Mouse (Mus musculus) neural tube, embryonic 15.5 days (tissue): ENCODE results near the gene Vnn1. TPM values are rescaled to one million over a fixed set of nuclear protein-coding genes. Genes with fewer than 3 reads are reported as not detected.

Source experiments
- ATAC-seq: fragments of 200-750 bp; cut with Nextera tagmentation; 2 replicates; pipeline ENCODE4 v1.8.0; 2017; ENCODE audit warnings: mild to moderate bottlenecking, moderate TSS enrichment, moderate library complexity; ENCODE audit not compliant: low FRiP score
- H3K27ac ChIP-seq: fragments of 300-500 bp; sonication (generic); replicated peaks from 2 replicates; pipeline ENCODE4 v1.5.1; 2015; ENCODE audit warnings: mild to moderate bottlenecking, inconsistent platforms
- H3K27me3 ChIP-seq: fragments of 300-500 bp; sonication (generic); replicated peaks from 2 replicates; pipeline ENCODE4 v1.6.1; 2015; ENCODE audit warnings: inconsistent platforms
- H3K36me3 ChIP-seq: fragments of 300-500 bp; sonication (generic); 2 replicates; pipeline ENCODE4 v1.6.1; 2015; ENCODE audit warnings: inconsistent platforms
- H3K4me1 ChIP-seq: fragments of 300-500 bp; sonication (generic); 2 replicates; pipeline ENCODE4 v1.6.1; 2015; ENCODE audit warnings: inconsistent platforms
- H3K4me2 ChIP-seq: fragments of 300-500 bp; sonication (generic); 2 replicates; pipeline ENCODE4 v1.6.1; 2015; ENCODE audit warnings: inconsistent platforms, mild to moderate bottlenecking, moderate library complexity
- H3K4me3 ChIP-seq: fragments of 300-500 bp; sonication (generic); replicated peaks from 2 replicates; pipeline ENCODE4 v1.5.1; 2015; ENCODE audit warnings: mild to moderate bottlenecking, inconsistent platforms
- H3K9ac ChIP-seq: fragments of 300-500 bp; sonication (generic); replicated peaks from 2 replicates; pipeline ENCODE4 v1.6.1; 2015; ENCODE audit warnings: mild to moderate bottlenecking, inconsistent platforms
- H3K9me3 ChIP-seq: fragments of 300-500 bp; sonication (generic); replicated peaks from 2 replicates; pipeline ENCODE4 v1.6.1; 2016; ENCODE audit warnings: inconsistent platforms
- WGBS: fragments of 180-500 bp; shearing (Covaris S2); methylation state at CpG from one replicate; pipeline ENCODE4 v1.1.7; 2015; ENCODE audit warnings: mixed read lengths; 5-methylcytosine and 5-hydroxymethylcytosine counted together
- polyA plus RNA-seq: library from polyadenylated mRNA; unstranded; fragments of >200 nt; fragmentation: Nextera tagmentation; extraction: Ambion mirVana; gene quantifications from 2 replicates; pipeline ENCODE4 v1.2.1, GENCODE M21; 2015

Gene Vnn1
- polyA plus RNA-seq, 1 experiment from 2014 or later: 0.32 TPM

DNA sequence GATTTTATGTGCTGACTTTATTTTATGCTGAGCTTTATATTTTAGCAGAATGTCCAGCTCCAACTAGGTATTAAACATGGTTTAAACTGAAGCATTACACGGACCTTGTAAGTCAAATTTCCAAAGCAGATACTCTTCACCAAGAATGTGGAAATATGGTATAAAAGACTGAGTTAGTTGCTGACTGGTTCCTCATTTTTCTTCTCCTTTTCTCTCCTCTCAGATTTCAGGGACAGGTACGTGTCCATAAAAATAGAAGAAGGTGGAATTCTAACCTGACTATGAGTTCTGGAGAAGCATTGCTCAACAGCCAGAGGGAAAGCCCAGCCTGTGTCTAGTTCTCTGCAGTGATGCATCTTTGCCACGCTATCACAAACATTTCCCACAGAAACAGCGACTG lies 25.6 kb downstream of the Vnn1 start, which contains the start of gene Taar1:
Taar1 (plus strand) TSS at position 301 of the 400 bp plus-strand sequence.
- no peak for ATAC-seq
- Histone ChIP-seq H3K27me3 (no peaks in the 10 kb centered on the region), H3K4me3 (no peak within 1 kb of the TSS), H3K4me1 (no peaks in the 10 kb centered on the region), H3K4me2 (no peak within 1 kb of the TSS), H3K9me3 (no peaks in the 10 kb centered on the region), H3K27ac (no peak within 1 kb of the TSS), H3K9ac (no peak within 1 kb of the TSS), H3K36me3 (no peaks in the 10 kb centered on the region)
- WGBS: 87% methylated on average over 4 of the region's 4 CpGs

GRCm38 (mm10) chr10:23922468-23922867 lies 28.0 kb downstream of the Vnn1 start:
- WGBS: 60% methylated on average over 3 of the region's 3 CpGs
- Histone ChIP-seq H3K27ac (no peak overlapping the region), H3K36me3 (no peaks in the 10 kb centered on the region), H3K9me3 (no peaks in the 10 kb centered on the region), H3K9ac (no peak overlapping the region), H3K4me2 (no peak overlapping the region), H3K4me3 (no peak overlapping the region), H3K27me3 (no peaks in the 10 kb centered on the region), H3K4me1 (no peaks in the 10 kb centered on the region)
- ATAC-seq: no peak

DNA sequence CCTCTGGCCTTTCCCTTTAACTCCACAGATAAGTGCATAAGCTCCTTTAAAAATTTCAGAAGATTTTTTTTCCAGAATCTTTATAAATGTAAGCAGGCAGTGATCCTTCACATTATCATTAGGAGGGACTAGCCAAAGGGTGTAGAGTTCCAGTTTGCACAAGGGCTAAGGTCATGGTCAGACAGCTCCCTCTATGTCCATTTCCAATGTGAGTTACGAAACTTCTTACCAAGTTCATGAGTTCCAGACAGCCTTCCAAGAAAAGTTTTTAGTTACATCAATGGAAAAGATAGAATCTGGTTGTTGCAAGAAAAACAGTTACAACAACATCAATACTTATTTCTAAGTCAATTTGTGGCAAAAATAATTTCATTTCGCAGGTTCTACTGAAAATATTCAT lies 29.5 kb downstream of the Vnn1 start:
- Histone ChIP-seq H3K9me3 (no peaks in the 10 kb centered on the region), H3K36me3 (no peaks in the 10 kb centered on the region), H3K27ac (no peak overlapping the region), H3K4me2 (no peak overlapping the region), H3K9ac (no peak overlapping the region), H3K27me3 (no peaks in the 10 kb centered on the region), H3K4me1 (no peaks in the 10 kb centered on the region), H3K4me3 (no peak overlapping the region)
- WGBS: 84% methylated on average over 2 of the region's 2 CpGs
- no peak for ATAC-seq

DNA sequence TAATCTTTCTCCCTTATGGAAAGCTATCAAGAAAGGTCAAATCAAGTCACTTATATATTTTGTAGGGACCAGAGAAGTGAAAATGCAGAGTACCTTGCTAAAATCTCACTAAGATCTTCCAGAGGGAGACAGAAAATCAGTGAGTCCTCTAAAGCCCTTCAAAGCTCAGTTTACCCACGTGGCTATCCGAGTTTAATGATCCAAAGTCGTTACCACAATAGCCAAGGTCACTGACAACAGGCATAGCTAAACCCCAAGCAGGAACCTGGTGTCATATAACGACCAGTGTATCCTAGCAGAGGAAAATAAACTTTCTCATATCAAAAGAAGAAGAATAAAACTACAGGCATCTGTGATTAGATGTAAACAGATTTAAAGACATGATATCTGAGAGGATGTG lies 43.1 kb downstream of the Vnn1 start:
- WGBS: 17% methylated on average over 4 of the region's 4 CpGs

DNA sequence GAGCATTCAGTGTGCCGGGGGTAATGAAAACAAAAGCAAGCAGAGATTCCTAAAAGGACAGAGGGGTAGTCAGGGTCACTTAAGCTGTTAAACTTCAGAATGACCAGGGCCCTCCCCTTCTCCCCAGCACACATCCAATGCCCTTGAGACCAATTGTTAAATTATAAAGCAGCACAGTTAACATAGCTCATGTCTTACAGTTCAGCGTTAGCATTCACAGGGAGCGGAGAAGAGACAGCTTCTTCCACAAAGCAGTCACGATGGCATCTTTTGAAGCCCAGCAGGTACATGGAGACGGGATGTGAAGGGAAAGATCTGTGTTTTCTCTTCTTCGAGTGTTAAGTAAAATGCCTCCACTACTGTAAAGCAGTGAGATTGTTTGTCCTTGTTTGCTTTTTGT lies 43.8 kb downstream of the Vnn1 start, which contains the start of gene Taar2:
Taar2 (plus strand) TSS at position 261 of the 400 bp plus-strand sequence.
- Histone ChIP-seq H3K27me3 (no peaks in the 10 kb centered on the region), H3K4me3 (peak within 1 kb of the TSS; percentile 22; the same call in 1 of the 2 replicates), H3K4me1 (no peaks in the 10 kb centered on the region), H3K36me3 (no peaks in the 10 kb centered on the region), H3K9ac (0 out of 2 replicates have a peak within 1 kb of the TSS, but pooled peaks have one; percentile 6), H3K4me2 (peak within 1 kb of the TSS; percentile 52), H3K27ac (no peak within 1 kb of the TSS), H3K9me3 (no peaks in the 10 kb centered on the region)
- ATAC-seq: peak; percentile 60
- 18% methylated on average over 6 of the region's 6 CpGs for WGBS

More for the DNA sequence above, 43.1 kb downstream of the Vnn1 start:
- Histone ChIP-seq H3K27ac (no peak overlapping the region), H3K36me3 (no peaks in the 10 kb centered on the region), H3K9me3 (no peaks in the 10 kb centered on the region), H3K27me3 (no peaks in the 10 kb centered on the region), H3K4me1 (no peaks in the 10 kb centered on the region), H3K4me2 (peak overlapping the region; percentile 52; the same call in 1 of the 2 replicates), H3K9ac (no peak overlapping the region), H3K4me3 (no peak overlapping the region)
- ATAC-seq: no peak

GRCm38 (mm10) chr10:23942465-23942864 lies 48.0 kb downstream of the Vnn1 start:
- no peak for ATAC-seq
- 81% methylated on average over 5 of the region's 5 CpGs for WGBS

DNA sequence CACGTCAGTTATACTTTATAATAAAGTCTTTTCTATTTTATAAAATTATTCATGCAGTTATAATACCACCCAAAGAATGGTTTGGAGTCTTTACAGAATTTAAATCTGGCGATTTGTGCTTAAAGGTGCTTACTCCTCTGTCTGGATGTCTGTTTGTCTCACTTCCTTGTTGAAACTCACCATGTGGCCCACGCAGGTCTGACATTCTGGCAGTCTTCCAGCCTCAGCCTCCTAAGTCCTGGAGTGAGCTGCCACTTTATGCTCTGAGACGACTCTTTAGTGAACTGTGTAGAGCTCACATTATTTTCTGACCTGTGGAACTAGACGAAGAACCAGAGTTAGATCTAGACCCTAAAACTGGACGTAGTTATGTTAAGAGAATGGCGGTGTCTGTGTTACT lies 53.5 kb downstream of the Vnn1 start:
- no peak for ATAC-seq
- H3K27ac ChIP-seq: no peak overlapping the region
- no peak overlapping the region for H3K9ac ChIP-seq
- WGBS: 76% methylated on average over 7 of the region's 7 CpGs
- no peak overlapping the region for H3K4me2 ChIP-seq
- H3K4me1 ChIP-seq: no peaks in the 10 kb centered on the region
- H3K9me3 ChIP-seq: no peaks in the 10 kb centered on the region
- no peaks in the 10 kb centered on the region for H3K27me3 ChIP-seq
- no peak overlapping the region for H3K4me3 ChIP-seq
- H3K36me3 ChIP-seq: no peaks in the 10 kb centered on the region

More at GRCm38 (mm10) chr10:23942465-23942864, 48.0 kb downstream of the Vnn1 start:
- H3K27me3 ChIP-seq: no peaks in the 10 kb centered on the region
- no peaks in the 10 kb centered on the region for H3K36me3 ChIP-seq
- no peak overlapping the region for H3K27ac ChIP-seq
- no peak overlapping the region for H3K4me3 ChIP-seq
- no peak overlapping the region for H3K9ac ChIP-seq
- H3K9me3 ChIP-seq: no peaks in the 10 kb centered on the region
- no peaks in the 10 kb centered on the region for H3K4me1 ChIP-seq
- no peak overlapping the region for H3K4me2 ChIP-seq

DNA sequence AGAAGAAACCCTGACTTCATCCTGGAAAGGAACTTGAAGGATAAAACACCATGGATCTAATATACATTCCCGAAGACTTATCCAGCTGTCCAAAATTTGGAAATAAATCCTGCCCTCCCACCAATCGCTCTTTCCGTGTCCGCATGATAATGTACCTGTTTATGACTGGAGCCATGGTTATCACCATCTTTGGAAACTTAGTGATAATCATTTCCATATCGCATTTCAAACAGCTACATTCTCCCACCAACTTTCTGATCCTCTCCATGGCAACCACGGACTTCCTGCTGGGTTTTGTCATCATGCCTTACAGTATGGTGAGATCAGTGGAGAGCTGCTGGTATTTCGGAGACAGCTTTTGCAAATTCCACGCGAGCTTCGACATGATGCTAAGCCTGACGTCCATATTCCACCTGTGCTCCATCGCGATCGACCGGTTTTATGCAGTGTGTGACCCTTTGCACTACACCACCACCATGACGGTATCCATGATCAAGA lies 55.1 kb downstream of the Vnn1 start, which contains the start of gene Taar3:
Taar3 (plus strand) TSS at position 51 of the 498 bp plus-strand sequence.
- Histone ChIP-seq H3K27ac (no peak within 1 kb of the TSS), H3K36me3 (no peaks in the 10 kb centered on the region), H3K4me2 (no peak within 1 kb of the TSS), H3K9ac (no peak within 1 kb of the TSS), H3K27me3 (no peaks in the 10 kb centered on the region), H3K4me3 (no peak within 1 kb of the TSS), H3K9me3 (no peaks in the 10 kb centered on the region), H3K4me1 (no peaks in the 10 kb centered on the region)
- ATAC-seq: no peak
- 86% methylated on average over 16 of the region's 16 CpGs for WGBS

- Histone ChIP-seq H3K27me3 (no peaks in the 10 kb centered on the region), H3K4me2 (no peak overlapping the region), H3K27ac (no peak overlapping the region), H3K4me1 (no peaks in the 10 kb centered on the region), H3K9me3 (no peaks in the 10 kb centered on the region), H3K36me3 (no peaks in the 10 kb centered on the region), H3K4me3 (no peak overlapping the region), H3K9ac (no peak overlapping the region)
- 85% methylated on average over 6 of the region's 6 CpGs for WGBS
- ATAC-seq: no peak
Measured at GRCm38 (mm10) chr10:23951714-23952113, 57.2 kb downstream of the Vnn1 start.

Other genes with a start within 250 kb of the Vnn1 start
- 96.4 and 125 TPM in 2 replicates for gene Rps12, start 107.4 kb upstream of the Vnn1 start, polyA plus RNA-seq
- gene Slc18b1, start 97.7 kb upstream of the Vnn1 start, polyA plus RNA-seq: 18.1 and 21.1 TPM in 2 replicates
- not detected in 2 replicates for gene Vnn3, start 43.2 kb upstream of the Vnn1 start, polyA plus RNA-seq
- not detected in 2 replicates for gene Taar1, start 25.7 kb downstream of the Vnn1 start, polyA plus RNA-seq
- not detected in 2 replicates for gene Taar2, start 43.9 kb downstream of the Vnn1 start, polyA plus RNA-seq
- gene Taar3, start 54.9 kb downstream of the Vnn1 start, polyA plus RNA-seq: not detected in 2 replicates
- not detected in 2 replicates for gene Taar4, start 65.8 kb downstream of the Vnn1 start, polyA plus RNA-seq
- 0.18 TPM in 1 of 2 replicates, not detected in the other for gene Taar5, start 76.0 kb downstream of the Vnn1 start, polyA plus RNA-seq
- not detected in 2 replicates for gene Taar6, start 91.0 kb downstream of the Vnn1 start, polyA plus RNA-seq
- not detected in 2 replicates for gene Taar7a, start 98.8 kb downstream of the Vnn1 start, polyA plus RNA-seq
- not detected in 2 replicates for gene Taar7b, start 105.3 kb downstream of the Vnn1 start, polyA plus RNA-seq
- not detected in 2 replicates for gene Taar7d, start 132.5 kb downstream of the Vnn1 start, polyA plus RNA-seq
- not detected in 2 replicates for gene Taar7e, start 142.9 kb downstream of the Vnn1 start, polyA plus RNA-seq
- not detected in 2 replicates for gene Taar7f, start 154.8 kb downstream of the Vnn1 start, polyA plus RNA-seq
- not detected in 2 replicates for gene Taar8a, start 181.8 kb downstream of the Vnn1 start, polyA plus RNA-seq
- not detected in 2 replicates for gene Taar8b, start 197.6 kb downstream of the Vnn1 start, polyA plus RNA-seq
- gene Taar8c, start 207.2 kb downstream of the Vnn1 start, polyA plus RNA-seq: not detected in 2 replicates
- gene Taar9, start 214.8 kb downstream of the Vnn1 start, polyA plus RNA-seq: not detected in 2 replicates